Mouse (Mus musculus) lung, postnatal 10 days (tissue): Measurements from ENCODE around the gene Ino80.

Experiments
- DNase-seq: peaks from one replicate; pipeline ENCODE4 v3.0.0; 2021

Ino80 gene

DNA sequence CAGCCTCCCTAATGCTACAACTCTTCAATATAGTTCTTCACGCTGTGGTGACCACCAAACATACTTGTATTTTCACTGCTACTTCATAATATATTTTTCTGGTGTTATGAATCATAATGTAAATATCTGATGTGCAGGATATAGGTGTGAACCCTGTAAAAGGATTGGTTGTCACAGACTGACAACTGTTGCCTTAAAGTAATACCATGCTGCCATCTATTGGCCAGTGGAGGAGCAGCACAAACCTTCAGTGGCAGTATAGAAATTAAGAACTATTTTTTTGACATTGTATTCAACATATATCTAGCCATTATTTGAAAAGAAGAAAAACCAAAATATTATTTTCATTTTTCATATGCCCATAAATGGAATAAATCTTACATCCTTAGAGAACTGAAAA, 40.5 kb downstream of the Ino80 start:
- peak; percentile 66 for DNase-seq

DNA sequence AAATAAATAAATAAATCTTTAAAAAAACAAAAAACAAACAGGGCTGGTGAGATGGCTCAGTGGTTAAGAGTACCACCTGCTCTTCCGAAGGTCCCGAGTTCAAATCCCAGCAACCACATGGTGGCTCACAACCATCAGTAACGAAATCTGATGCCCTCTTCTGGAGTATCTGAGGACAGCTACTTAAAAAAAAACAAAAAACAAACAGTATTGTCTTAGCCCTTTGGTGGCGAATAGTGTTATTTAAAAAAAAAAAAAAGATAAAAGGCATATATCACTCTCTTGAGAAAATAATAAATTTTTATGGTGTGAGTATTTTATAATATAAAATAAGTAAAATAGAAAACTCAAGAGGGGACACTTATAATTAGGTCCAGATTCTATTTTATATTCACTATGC, 41.0 kb downstream of the Ino80 start:
- DNase-seq = no peak

DNA sequence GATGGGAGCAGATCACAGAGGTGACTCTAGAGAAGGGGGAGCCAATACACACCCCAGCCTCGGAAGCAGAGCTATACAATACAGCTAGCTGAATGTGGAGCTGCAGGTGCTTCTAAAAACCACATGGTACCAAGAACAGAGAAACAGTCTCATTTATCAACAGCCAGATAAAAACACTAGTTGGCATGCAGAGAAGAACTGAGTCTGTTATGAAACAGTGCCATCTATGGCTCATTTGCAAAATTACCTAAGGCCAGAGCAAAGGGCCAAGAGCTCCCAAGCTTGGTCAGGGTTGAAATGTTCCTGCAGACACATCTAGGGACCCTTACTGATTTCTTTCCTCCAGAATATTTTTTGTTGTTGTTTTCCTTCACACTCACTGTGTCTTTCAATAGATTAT, 63.7 kb downstream of the Ino80 start:
- DNase-seq = peak; percentile 62

DNA sequence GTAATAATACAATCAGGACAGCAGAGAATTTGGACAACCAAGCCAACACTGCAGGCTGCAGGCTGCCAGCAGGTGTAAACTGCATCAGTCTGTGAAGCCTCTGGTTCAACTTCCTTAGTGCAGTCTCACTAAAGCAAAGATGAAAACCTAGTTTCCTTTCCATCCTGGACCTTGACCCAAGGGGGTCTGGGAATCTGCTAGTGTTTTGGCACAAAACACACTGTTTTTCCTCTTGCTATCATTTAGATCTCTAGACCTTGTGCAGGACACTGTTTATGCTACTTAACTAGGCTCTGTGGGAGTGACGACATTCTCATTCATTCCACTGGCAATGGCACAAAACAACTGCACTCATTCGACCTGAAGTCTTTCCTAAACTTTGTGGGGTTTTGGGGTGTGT, 65.8 kb downstream of the Ino80 start:
- DNase-seq = peak; percentile 23

DNA sequence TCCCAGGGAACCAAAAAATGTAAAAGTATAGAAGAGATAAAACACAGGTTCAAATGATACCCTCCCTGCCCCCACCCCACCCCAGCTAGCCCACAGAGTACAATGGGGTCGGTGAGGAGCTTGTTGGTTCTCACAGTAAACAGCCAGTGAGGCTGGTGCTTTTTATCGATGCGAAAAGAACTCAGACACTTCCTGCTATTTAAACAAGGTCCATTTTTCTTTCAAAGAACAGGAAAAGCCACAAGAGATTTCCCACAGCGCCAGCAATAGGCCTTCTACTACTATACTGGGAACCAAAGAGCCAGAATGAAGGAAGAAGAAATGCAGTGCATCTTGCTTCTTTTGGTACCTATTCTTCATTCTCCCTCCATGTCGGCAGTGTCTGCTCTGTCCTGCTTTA, 66.5 kb downstream of the Ino80 start:
- DNase-seq = peak; percentile 19

DNA sequence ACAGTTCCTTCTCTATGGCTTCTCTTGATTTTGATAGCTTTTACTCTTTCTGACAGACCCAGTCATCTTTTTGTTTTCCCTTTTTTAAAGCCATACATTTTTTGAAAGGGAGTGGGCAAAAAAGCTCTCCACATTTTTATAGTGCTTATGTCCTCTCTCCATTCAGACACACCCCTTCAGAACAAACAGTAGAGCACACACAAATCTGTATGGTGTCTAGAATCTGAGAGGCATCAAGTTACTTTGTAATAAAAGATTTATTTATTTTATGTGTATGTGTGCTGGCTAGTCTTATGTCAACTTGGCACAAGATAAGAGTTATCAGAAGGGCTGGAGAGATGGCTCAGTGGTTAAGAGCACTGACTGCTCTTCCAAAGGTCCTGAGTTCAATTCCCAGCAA, 68.8 kb downstream of the Ino80 start:
- DNase-seq = no peak

DNA sequence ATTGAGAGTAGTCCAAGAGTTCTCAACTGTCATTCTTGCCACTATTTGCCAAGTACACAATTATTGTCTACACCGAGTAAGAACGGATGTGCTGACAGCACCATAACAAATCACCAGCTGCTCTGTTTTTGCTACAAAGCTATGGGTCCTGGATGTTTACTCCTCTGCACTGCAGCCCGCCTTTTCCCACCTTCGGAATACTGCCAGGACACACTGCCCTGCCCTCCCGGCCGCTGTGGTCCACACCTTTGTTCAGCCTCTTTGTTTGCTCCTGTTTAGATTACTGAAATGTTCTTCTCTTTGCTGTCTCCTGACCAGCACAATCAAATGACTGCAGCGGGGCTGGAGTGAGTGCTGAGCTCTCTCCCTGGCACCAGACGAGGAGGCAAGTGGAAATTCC, 69.2 kb downstream of the Ino80 start:
- DNase-seq = peak; percentile 81

DNA sequence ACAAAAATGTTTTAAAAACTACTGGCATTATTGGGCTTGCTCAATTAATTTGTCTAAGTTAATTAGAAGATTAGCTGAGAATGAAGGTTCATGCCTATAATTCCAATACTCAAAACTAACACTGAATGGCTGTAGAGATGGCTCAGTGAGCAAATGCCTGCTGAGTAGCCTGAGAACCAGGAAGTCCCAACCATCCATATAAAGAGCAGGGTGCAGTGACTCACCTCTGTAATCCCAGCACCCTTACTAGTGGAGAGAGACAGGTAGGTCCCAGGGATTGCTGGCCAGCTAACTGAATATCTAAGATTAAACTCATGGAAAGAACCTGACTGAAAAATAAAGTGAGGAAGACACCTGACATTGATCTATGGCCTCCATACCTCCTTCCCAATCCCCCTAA, 78.2 kb downstream of the Ino80 start:
- DNase-seq = no peak

DNA sequence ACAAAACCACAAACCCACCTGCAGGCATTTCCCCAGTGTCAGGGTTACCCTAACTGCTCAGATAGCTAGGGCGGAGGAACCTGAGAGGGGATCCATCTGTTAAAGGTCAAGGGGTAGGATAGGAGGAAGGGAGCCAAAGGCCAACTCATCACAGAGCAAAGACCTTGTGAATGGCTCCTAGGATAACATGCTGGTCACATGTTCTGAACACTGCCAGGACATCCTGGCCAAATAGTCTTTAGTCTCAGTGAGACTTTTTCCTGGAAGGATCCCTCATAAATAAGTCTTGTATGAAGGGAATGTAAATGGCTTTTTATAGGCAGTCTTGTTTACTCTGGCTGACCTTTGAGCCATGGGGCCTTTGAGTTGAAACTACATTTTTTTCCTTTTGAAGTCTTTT, 78.8 kb downstream of the Ino80 start:
- DNase-seq = no peak

DNA sequence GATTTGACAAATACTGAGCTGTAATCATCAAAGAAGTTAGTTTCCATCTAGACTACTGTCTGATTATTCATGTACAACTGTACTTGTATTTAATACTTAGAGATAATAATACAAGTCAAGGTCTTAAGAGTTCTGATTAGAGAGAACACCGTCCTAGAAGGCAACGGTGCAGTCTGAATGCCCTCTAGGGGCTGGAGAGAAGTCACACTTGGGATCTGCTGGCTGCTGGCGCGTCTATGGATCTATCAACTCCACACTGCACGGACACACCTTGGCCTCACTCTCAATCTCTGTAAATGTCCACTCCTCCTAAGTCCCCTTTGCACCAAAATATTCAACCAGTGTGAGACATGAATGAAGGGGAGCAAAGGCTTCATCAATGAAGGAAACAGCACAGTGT, 79.2 kb downstream of the Ino80 start:
- DNase-seq = no peak

DNA sequence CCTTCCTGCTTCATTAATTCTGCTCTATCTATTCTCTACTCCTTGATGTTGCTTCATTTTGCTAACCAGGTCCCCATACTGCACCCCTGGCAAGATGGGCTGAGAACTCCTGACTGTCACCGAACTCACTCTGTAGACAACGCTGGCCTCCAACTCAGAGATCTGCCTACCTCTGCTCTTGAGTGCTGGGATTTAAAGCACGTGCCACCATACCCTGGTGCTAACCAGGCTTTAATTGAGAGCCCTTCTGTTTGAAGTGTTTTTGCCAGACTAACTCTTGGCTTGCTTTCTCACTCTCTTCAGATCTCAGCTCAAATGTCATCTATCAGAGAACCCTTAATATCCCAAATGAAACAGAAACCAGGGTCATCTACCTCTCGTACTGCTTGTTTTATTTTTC, 87.5 kb downstream of the Ino80 start:
- no peak for DNase-seq

DNA sequence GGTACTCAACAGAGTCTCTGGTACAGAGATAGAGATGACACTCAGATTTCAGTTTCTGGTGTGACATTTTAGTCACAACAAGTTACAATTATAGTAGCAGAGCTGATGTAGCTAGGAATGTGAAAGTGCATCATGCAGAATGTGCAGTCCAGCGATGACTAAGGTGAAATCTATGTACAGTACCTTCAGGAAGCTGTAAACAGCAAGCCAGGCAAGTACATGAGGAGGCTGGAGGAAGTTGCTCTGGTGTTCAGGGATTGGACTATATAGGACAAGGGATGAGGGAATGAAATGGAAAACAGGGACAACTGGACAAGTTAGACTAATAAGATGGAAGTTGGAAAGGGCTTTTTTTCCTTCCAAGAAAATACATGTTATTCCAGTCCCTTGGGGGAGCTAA, 89.2 kb downstream of the Ino80 start:
- DNase-seq = no peak

DNA sequence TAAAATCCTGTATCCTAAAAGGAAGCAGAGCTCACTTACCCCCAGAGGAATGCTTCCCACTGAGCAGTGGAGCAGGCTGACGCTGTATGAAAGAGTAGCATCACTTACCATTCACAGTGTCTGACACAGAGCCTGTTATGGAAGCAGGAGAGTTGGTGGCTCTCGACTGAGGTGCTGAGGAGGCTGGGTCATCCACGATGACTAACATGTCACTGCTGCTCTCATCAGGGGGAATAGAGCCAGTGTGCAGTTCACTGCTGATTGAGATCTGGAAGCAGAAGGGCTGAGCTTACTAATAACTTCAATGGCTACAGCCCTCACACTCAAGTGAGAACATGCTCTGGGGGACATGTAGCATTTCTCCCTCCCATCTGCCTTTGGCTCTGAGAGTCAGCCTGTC, 98.0 kb downstream of the Ino80 start:
- no peak for DNase-seq

DNA sequence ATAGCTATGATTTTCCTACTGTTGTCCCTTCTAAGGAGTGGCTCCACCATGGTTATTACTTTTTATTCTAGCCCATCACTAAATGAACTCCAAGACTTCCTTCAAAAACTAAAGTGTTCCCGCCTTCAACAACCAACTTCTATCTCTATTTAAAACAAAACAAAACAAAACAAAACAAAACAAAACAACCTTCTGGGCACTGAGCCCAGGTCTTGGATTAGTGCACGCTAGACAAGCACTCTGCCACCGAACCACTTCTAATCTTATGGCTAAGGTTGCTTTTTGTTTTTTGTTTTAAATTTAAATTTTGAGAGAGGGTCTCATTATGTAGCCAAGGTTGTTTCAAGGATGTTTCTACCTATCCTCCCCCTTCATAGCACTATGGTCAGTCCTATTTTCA, 99.7 kb downstream of the Ino80 start:
- DNase-seq = peak; percentile 52

DNA sequence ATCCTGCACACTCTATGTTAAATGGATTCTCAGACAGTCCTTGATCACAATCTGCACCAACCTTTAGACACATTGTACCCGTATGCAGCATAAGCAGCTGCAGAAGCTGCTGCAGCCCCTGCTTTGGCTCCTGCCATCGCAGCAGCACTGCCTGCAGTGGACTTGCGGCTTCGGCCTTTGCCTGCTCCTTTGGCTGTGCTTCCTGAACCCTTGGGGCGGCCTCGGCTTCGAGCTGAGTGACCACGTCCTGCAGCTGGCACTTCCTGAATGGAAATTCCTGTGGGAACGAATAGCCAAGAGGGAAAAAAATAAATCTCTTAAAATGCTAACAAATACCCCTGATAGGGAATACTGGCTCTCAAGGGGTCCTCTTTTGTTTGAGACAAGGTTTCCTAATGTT, 100.2 kb downstream of the Ino80 start:
- peak; percentile 52 for DNase-seq

DNA sequence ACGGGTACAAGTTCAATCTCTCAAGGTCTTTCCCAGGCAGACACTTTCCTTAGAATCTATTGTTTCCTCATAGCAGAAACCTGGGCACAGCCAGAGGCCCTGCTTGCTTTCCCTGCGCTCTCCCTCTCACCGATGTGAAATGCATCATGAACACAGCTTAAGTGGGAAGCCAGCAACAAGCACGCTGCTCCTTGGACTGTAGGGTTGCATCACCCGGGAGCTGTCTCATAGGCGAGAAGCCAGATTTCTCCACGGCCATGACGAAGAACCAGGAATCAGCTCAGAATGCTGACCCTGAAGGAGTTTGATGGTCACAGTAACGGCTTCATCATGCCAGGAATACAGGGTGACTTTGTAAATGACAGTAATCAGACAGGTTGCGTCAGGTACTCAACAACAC, 107.4 kb downstream of the Ino80 start:
- peak; percentile 19 for DNase-seq

DNA sequence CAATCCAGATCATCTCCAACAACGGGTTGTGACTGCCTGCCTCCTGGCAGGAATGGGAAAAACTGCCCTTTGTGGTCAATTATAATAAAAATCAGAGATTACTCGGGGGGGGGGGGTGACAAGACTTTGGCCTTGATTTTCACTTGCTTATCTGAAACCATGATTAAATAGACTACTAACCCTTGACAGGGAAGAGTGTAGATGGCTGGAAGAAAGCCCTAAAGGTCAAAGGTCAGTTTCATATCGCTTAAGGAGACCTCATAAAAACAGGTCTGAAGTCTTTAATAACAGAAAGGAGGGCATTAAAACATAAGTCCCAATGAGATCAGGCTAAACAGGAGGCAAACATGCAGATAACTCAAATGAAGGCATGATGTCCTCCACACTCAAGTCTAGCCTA, 110.1 kb downstream of the Ino80 start:
- DNase-seq = no peak

DNA sequence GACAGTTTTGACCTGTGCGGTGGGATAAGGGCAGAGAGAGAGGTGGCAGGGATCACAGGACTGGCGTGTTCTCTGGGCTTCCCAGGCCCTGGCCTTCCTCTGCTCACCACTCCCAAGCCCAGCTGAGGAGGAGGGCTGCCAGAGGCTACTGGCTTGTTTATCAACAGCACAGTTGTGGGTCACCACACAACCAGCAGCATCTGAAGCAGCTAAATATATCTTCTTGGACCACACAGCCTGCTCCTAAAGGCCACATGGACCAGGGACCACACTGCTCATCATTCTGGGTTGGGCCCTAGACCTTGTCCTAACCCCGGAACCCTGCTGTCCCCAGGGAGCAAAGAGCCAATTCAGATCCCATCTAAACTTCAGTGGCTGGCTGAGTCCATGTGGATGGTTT, 112.5 kb downstream of the Ino80 start:
- DNase-seq = peak; percentile 45

DNA sequence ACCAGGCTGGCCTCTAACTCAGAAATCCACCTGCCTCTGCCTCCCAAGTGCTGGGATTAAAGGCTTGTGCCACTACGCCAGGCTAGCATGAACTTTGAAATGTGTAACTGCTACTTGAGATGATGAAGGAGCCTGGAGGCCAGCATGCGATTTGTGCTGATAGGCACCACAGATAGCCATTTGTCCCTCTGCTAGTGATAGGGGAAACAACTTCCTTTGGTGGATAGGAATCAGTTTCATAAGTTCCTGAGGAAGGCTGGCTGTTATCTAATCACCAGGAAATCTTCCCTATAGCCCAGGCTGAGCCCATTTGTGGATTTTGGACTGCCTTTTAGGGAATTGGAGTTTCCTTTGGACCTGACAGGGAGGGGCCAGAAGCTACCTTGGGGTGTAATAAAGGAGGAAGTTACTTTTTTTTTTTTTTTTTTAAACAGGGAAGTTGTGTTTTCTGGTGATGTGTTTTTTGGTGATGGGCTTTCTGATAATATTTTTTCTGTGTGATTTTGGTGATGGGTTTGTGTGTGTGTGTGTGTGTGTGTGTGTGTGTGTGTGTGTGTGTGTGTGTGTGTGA, 117.7 kb downstream of the Ino80 start:
- no peak for DNase-seq

DNA sequence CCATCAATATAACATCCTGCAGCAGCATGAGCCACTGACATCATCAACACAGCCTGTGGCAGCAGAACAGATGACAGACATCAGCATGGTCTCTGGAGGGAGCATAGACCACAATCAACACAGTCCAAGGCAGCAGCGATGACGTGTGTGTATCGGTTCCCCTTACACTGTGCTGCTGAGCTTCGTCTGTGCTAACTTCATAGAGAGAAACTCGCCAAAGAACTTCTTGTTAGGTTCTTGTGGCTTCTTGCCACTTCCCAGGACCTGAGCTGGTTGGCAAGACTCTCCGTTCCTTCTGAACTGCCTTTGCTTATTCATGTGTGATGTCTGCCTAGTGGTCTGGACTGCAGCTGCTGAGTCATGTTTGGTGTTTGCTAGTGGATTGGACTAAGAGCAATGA, 119.2 kb downstream of the Ino80 start:
- DNase-seq = no peak

DNA sequence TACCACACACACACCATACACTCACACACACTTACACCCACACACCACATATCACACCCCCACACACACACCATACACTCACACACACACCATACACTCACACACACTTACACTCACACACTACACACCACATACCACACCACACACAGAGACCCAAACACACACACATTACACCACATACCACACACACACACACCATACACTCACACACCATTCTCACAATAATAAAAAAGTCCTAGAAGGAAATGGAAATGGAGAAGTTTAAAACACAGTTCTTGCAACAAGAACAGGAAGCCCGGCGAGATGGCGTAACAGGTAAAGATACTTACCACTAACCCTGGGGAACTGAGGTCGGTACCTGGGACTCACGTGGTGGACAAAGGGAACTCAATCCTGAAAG, 120.7 kb downstream of the Ino80 start:
- DNase-seq = no peak

DNA sequence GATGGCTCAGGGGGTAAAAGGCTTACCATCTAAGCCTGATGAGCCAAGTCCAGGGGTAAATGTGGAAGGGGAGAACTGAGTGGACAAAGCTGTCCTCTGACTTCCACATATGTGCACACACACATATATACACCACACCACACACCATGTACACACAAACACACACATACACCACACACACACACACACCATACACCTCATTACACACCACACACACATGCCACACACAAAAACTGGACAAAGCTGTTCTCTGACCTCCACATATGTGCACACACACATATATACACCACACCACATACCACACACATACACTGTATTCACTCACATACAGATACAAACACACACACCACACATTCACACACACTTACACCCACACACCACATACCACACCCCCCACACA, 121.2 kb downstream of the Ino80 start:
- DNase-seq = no peak

DNA sequence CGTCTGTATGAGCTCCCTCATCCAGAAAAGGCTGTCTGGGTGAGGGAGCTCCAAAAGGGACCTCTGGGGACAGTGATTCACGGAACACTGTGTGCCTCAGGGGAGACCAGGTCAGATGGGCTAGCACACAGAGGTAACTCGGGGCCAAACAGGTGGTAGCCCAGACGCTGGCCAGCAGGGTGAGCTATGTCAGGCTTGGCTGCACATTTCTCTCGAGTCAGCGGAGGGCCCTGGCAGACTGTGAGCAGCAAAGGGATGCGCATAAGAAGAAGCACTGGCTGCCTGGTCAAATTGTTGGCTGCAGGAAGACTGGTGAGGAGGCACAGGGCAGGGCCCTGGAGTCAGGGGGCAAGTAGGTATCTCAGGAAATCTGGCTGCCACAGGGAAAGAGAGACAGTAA, 121.8 kb downstream of the Ino80 start:
- no peak for DNase-seq

DNA sequence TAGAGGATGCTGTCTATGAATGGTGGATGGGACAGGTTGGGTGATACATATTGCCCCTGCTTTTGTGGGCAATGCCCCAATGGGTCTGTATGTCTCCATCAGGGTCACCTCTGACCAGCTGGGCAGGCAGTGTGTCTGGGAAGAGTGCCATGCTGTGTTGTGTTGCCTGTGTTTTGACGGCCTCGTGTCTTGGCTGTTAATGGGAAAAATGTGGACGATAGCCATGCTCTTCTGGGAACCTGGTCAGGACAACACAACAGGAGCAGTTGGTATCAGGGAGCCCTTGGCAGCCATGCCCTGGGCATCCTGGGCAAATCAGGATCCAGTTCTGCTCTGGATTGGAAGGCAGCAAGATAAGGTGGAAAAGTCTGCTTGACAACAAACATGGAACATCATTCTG, 122.4 kb downstream of the Ino80 start:
- no peak for DNase-seq

DNA sequence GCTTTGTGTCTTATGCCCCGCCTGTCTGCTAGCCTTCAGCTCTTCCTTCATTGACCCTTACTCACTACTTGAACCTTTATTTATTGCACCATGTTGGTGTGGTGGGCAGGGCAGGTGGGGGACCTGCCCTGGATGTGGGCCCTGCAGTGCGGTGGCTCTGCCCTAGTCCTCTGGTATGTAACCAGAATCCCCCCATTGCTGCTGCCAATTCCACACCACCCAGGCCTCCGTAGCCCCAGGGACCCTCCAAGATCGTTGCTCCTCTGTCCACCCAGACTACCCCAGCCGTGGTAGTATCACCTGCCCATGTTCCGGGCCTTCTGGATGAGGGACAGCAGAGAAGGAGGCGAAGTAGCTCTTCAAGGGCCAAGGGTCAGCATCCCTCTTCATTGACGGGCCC, 123.8 kb downstream of the Ino80 start:
- DNase-seq = no peak
